Mouse (Mus musculus) layer of hippocampus, adult 2 months (tissue): ENCODE results near the gene Nwd2. TPM values are rescaled to one million over a fixed set of nuclear protein-coding genes. Genes with fewer than 3 reads are reported as not detected.

Experiments used
- DNase-seq, 2 experiments: peaks; one replicate each; pipeline ENCODE4 v3.0.0; 2022; ENCODE audit warnings: low spot score in 2 of 2
- H3K27ac ChIP-seq: fragments of 200-600 bp; 2 replicates; pipeline ENCODE4 v1.8.1; 2022
- H3K4me3 ChIP-seq: fragments of 200-600 bp; 2 replicates; pipeline ENCODE4 v1.8.1; 2022; ENCODE audit warnings: mild to moderate bottlenecking
- CTCF ChIP-seq: fragments of 200-600 bp; conservative IDR thresholded peaks from 2 replicates; pipeline ENCODE4 v1.8.1; 2022; ENCODE audit warnings: antibody characterized with exemption, mild to moderate bottlenecking, moderate library complexity
- long read RNA-seq, 2 experiments: library from polyadenylated mRNA; stranded (forward); transcript quantifications; one replicate each; pipeline ENCODE4 v2.0.0; 2021; ENCODE audit warnings: borderline mapping rate in 2 of 2
- total RNA-seq, 2 experiments: library from RNA; stranded (reverse); gene quantifications; 2 replicates each; pipeline ENCODE4 v1.2.3; 2021

The Nwd2 gene
- total RNA-seq = 10 to 100 TPM; 20.9 to 22.3 TPM
- long read RNA-seq, experiment 1, full-length matches to known transcripts = 4 of 8 reads
- long read RNA-seq, experiment 1, partial matches to known transcripts = 1 of 8 reads
- long read RNA-seq, experiment 1, other reads (novel, unspliced or antisense) = 3 of 8 reads
- long read RNA-seq, experiment 2, full-length matches to known transcripts = 6 of 20 reads
- long read RNA-seq, experiment 2, partial matches to known transcripts = 3 of 20 reads
- long read RNA-seq, experiment 2, other reads (novel, unspliced or antisense) = 11 of 20 reads

DNA sequence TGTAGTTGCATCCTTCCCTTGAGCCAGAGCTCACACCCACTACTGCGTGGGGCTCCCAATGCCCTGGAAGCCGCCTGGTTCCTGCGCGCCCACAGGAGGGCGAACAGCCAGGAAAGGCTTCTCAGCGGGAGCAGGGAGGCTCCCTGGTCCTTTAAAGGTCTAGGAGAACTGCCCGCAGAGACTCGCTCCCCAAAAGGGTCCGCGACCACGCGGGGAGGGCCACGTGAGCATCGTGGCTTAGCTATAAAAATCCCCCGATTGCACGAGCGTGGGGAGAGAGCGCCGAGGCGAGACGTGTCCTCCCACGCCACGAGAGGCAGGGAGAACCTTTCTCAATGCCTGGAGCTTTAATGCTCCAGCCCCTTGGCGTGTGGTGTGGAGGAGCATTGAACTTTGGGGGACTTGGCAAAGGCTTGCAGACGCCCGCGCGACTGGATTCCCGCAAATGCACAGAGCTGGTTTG is at the start of gene Nwd2:
TSS of gene Nwd2 (plus strand) at position 33 of the 463 bp plus-strand sequence.
- Histone ChIP-seq H3K4me3 (peak within 1 kb of the TSS; percentile 84), H3K27ac (peak within 1 kb of the TSS; percentile 93)
- peak; percentile 54 for TF ChIP-seq CTCF
- peak in 1 of 2 experiments; percentile 31 for DNase-seq

DNA sequence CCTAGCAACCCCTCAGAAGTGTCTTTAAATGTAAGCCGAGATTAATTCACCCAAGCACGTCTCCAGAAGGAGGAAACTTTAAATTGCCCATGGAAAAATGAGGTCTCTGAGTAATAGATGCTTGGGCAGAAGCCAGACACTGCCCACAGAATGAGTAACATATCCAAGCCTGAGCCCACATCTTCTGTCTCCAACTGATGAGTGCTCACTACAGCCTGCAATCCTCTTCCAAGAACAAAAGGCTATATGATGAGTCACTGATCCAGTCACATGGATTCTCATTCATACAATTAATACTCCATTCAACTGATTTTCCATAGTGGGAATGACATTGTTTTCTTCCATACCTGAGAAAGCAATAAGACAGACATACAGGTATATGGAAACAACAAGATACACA is 41.5 kb upstream of the Nwd2 start:
- DNase-seq = peak in 1 of 2 experiments; percentile 48
- TF ChIP-seq CTCF = no peak
- no peak overlapping the region for H3K4me3 ChIP-seq
- no peak overlapping the region for H3K27ac ChIP-seq

DNA sequence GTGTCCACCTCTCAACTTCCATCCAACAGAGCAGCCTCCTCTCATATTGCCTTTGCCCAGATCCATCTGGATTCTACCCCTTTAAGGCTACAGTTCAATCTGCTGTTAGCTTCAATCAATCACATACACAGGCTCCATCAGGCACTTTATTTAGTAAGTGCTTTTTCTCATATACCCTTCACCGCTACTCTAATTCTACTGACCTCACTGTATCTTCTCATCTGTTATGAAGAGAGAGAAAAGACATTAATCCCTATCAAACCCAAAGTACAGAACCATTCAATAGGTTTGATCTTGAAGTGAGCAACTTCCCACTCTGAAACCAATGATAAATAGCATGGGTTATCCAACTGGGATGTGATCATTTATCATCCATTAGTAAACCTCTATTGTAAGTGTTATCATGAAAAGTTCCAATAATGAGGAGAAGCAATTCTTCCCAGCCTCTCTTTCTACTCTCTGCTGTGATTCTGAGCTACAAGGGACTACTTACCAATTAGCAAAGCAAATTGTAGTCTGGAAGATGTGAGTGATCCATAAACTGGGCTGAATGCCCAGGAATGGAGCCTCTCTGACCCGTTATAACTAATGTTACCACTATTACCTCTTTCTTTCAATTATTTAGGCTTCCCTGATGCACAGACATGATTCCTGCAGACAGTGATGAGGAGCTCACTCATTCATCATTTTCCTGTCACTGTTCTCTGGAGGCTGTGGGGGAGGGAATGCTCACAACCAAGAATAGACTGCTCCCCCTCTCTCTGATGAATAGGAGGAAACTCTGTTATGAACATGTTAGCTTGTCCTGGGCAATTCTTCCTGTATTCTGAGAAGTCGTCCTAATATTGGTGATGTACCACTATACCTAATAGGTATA is 31.9 kb upstream of the Nwd2 start:
- no peak for DNase-seq
- TF ChIP-seq CTCF = no peak
- H3K27ac ChIP-seq = no peak overlapping the region
- H3K4me3 ChIP-seq = no peak overlapping the region

DNA sequence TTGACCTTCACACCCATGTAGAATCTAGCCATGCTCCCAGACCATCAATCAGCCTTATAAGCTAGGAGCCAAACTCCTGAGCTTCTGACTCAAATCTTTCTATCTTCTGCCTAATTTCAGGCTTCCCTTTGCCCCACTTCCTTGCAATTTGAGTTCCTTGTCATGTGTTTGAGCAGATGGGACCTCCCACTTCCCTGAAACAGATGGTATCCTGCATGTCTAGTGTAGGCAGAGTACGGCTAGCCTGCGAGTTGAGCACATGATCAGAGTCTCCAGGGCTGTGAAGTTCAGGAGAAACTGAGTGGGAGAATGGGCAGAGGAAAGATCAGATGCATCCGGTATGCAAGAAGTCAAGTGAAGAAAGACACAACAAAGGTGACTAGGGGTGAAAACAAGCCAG is 24.8 kb upstream of the Nwd2 start:
- TF ChIP-seq CTCF = no peak
- DNase-seq = peak; percentile 85 to 90
- no peak overlapping the region for H3K4me3 ChIP-seq
- H3K27ac ChIP-seq = peak overlapping the region; percentile 68

DNA sequence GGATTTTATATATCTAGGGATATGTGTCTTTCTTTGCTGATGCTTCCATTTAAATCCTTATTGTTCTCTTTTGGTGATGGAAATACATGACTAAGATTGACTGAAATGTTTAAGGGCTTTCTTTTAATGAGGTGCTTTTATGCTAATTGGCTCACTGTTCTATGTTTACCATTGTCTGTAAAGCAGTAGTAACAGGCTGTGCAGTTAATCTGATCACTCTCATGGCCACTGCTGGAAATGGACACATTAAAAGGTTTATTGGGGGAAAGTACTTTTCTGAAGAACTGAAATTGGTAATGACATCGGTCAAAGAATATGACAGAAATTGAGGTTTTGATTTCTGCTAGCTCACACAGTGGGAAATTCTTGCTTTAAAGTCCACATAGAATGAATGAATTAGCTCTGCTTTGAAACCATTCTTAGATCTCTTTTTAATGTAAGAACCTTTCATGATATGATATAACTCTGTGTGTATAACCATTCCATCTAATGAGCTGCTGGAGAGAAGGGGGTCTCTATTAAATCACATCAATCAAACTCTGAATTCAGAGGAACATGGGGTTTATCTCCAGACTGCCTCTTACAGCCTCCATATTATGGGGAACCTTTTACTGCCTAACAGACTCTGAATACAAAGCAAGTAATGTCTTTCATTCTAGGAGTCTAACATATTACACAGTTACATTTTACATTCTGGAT is 20.9 kb upstream of the Nwd2 start:
- Histone ChIP-seq H3K27ac (no peak overlapping the region), H3K4me3 (no peak overlapping the region)
- no peak for TF ChIP-seq CTCF
- no peak for DNase-seq

DNA sequence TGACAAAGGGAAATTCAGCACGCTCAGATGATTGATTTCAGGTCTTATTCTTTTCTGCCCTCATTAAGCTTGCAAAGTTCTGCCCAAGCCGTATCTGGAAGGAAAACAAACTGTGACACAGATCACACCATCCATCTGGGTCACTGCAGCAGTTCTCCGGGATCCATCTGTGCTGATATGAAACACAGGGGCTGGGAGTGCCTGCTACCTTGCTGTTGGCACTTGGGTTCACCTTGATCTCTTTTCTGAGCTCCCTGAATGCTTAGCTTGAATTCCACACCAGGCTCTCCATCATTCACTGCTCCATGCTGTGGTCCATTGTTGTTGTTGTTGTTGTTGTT is 20.4 kb upstream of the Nwd2 start:
- no peak overlapping the region for H3K27ac ChIP-seq

GRCm38 (mm10) chr5:63634636-63635035 is 14.3 kb upstream of the Nwd2 start:
- no peak overlapping the region for H3K4me3 ChIP-seq
- no peak for TF ChIP-seq CTCF
- no peak for DNase-seq
- no peak overlapping the region for H3K27ac ChIP-seq

More for the DNA sequence above, 20.4 kb upstream of the Nwd2 start:
- no peak overlapping the region for H3K4me3 ChIP-seq
- DNase-seq = no peak
- no peak for TF ChIP-seq CTCF

- peak; percentile 79 for TF ChIP-seq CTCF
- peak; percentile 49 to 59 for DNase-seq
- H3K4me3 ChIP-seq = no peak overlapping the region
- H3K27ac ChIP-seq = peak overlapping the region; percentile 24; the same call in 1 of the 2 replicates
Observed at GRCm38 (mm10) chr5:63648187-63648586, 715 bp upstream of the Nwd2 start.

DNA sequence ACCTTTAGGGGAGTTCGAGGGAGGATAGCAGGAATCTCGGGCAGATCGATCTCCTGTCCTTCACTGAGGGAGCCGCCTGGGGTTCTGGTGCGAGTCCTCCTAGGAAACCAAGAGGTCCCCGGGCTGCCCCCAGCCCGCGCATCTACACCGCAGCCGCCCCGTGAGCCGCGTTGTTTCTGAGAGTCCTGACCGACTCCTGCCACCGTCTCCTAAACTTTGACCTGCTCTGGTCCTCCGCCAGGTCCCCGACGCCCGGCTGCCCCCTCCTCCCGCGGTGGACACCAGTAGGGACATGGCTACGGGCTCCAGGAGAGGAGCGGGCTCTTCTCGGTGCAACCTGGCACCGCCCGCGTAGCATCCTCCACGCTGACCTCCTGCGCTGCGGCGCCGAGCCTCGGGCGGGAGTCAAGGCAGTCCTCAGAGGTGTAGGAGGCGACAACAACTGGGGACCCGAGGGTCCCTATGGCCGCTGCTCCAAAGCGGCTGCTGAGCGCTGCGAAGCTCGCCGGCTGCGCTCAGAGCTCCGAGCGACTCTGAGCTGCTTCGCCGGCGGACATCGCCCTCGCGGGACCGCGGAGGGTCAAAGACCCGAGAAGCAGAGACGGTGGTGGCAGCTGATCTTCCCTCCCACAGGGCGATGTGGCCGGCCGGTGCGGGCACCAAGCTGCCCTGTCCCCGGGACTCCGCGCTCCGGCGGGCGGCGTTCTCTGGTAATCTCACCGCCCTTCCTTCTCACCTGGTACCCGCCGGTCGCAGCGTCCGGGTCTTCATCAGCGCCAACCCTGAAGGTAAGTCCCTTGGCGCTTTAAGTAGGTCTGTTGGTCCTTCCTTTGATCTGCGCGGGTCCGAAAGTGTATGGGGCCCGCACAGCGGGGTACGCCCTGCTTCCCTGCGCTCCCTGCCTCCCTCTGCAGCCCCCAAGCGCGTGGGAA is 897 bp downstream of the Nwd2 start:
- peak overlapping the region; percentile 84 for H3K4me3 ChIP-seq
- no peak for TF ChIP-seq CTCF
- peak overlapping the region; percentile 93 for H3K27ac ChIP-seq
- DNase-seq = peak in 1 of 2 experiments; percentile 32

DNA sequence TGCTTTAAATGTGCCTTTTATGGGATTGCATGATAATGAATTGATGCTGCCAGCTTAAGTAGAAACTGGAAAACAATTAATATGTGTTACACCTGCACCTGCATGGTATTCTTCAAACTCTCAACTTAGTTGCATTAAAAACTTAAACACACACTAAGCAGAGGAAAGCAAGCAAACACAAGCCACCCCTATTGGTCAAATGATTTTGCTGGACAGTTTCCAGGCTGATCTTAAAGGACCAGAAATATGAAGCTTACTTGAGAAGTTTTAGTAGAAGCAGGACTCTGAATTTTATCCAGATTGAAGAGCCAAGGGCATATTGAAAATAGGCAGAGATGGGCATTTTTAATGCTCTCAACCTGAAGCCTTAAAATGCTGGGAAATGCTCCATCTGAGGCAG is 2.9 kb downstream of the Nwd2 start:
- no peak for TF ChIP-seq CTCF
- H3K4me3 ChIP-seq = peak overlapping the region; percentile 84
- no peak overlapping the region for H3K27ac ChIP-seq
- no peak for DNase-seq

GRCm38 (mm10) chr5:63652705-63653104 is 3.8 kb downstream of the Nwd2 start:
- Histone ChIP-seq H3K4me3 (no peak overlapping the region), H3K27ac (no peak overlapping the region)
- no peak for TF ChIP-seq CTCF
- no peak for DNase-seq

DNA sequence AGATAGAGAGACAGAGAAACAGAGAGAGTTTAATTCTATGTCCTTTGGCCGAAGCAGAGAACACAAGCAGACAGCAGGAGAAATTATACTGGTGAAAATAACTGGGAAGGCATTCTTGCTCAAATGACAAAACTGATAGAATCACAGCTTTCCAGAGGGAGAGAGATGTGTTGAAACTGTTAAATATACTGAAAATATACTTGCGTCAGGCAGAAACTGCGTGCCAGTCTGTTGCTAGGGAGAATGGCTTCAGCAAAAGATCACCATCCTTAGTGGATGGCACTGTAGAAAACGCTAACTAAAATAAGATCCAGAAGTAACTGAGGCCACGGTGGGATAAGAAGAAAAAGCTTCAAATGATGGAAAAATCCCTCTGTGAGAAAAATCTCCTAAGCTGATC is 18.0 kb downstream of the Nwd2 start:
- TF ChIP-seq CTCF = no peak

More for the DNA sequence above, 18.0 kb downstream of the Nwd2 start:
- no peak for DNase-seq
- H3K4me3 ChIP-seq = no peak overlapping the region
- H3K27ac ChIP-seq = peak overlapping the region; percentile 55; the same call in 1 of the 2 replicates
